Mouse (Mus musculus) megakaryocyte, embryonic 14.5 days (primary cell): ENCODE measurements at regions not wholly inside any gene's neighbourhood (a gene's known extent, or its start where the extent isn't known, plus 50 kb on each side); places are given as distances from the start of the nearest gene placed in this dataset.

Experiments
- H3K27me3 ChIP-seq: replicated peaks from 2 replicates; pipeline ENCODE3; 2012; ENCODE audit warnings: inconsistent platforms
- H3K36me3 ChIP-seq: replicated peaks from 2 replicates; pipeline ENCODE3; 2012; ENCODE audit warnings: low read length, inconsistent platforms, mixed read lengths
- H3K4me1 ChIP-seq: 2 replicates; pipeline ENCODE4 v1.6.1; 2012; ENCODE audit warnings: inconsistent platforms
- H3K4me3 ChIP-seq: replicated peaks from 2 replicates; pipeline ENCODE3; 2012; ENCODE audit warnings: moderate library complexity, mild to moderate bottlenecking, inconsistent platforms
- H3K9me3 ChIP-seq: 2 replicates; pipeline ENCODE4 v1.6.1; 2012; ENCODE audit warnings: inconsistent platforms
- FLI1 ChIP-seq: IDR thresholded peaks from 2 replicates; pipeline ENCODE4 v1.6.1; 2012; ENCODE audit warnings: low read length, inconsistent platforms, mixed read lengths
- GATA1 ChIP-seq: IDR thresholded peaks from 3 replicates; pipeline ENCODE4 v1.6.1; 2012; ENCODE audit warnings: mixed read lengths, low read length, inconsistent platforms, borderline replicate concordance

DNA sequence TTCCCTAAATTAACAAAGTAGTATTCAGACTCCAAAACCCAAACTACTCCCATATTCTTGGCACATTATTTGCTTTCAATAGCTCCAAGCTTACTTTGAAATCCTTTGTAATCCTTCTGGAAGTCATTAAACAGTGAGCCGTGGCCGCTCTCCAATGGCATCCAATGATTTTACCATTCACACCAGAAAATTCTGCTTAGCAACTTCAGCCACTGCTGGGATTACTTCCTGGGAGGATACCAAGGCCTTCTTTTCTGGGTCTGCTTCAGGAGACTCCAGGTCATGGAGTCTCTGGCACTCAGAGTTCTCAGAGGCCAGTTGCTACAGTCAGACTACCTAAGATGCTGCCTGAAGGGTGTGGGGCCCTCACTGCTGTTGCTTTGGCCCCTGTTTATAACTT is 147.7 kb upstream of the Akirin2 start:
- H3K27me3 ChIP-seq: no peaks in the 10 kb centered on the region
- H3K9me3 ChIP-seq: peaks cover 14% of the 10 kb centered on the region; the same call in 1 of the 2 replicates
- H3K4me3 ChIP-seq: no peak overlapping the region
- no peaks in the 10 kb centered on the region for H3K36me3 ChIP-seq
- TF ChIP-seq FLI1 (no peak), GATA1 (no peak)
- no peaks in the 10 kb centered on the region for H3K4me1 ChIP-seq

DNA sequence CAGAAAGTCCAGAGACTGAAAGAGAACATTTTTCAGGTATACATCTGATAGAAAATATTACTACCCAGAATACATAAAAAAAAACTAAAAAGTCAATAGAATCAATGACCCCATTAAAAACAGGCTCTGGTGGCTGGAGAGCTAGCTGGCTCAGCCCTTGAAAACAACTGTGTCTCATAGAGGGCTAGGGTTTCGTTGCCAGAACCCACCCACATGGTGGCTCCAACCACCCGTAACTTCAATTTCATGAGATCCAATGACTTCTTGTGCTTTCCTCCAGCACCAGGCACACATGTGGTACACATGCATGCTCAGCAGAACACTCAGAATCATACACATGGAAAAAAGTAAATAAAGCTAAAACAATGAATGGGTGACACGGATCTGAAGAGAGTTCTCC is 143.6 kb upstream of the Akirin2 start:
- Histone ChIP-seq H3K27me3 (no peaks in the 10 kb centered on the region), H3K4me1 (0 out of 2 replicates have a peak, but pooled peaks cover 4% of the 10 kb centered on the region), H3K36me3 (no peaks in the 10 kb centered on the region), H3K9me3 (peaks cover 14% of the 10 kb centered on the region; the same call in 1 of the 2 replicates), H3K4me3 (no peak overlapping the region)
- TF ChIP-seq GATA1: no peak
- TF ChIP-seq FLI1: no peak

DNA sequence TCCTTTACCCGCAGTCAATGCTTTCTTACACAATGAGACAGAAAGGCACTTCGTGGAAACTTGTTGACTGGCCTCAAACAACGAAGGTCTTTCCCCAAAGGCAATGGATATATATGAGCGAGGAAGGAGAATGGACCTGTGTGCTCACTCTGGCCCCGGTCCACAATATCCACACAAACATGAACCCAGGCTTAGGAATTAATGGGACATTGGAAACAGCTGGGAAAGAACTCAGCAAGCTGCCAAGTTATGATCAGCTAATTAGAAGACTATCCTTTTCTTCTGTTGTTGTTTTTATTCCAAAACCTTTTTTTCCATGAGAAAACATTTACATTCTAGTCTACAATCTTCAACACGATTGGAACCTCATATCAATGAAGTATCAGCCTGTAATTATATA is 129.8 kb upstream of the Akirin2 start:
- H3K4me3 ChIP-seq: no peak overlapping the region
- H3K4me1 ChIP-seq: peaks cover 17% of the 10 kb centered on the region
- H3K27me3 ChIP-seq: no peaks in the 10 kb centered on the region
- no peaks in the 10 kb centered on the region for H3K36me3 ChIP-seq
- TF ChIP-seq FLI1 (no peak), GATA1 (no peak)
- H3K9me3 ChIP-seq: peaks cover 20% of the 10 kb centered on the region

DNA sequence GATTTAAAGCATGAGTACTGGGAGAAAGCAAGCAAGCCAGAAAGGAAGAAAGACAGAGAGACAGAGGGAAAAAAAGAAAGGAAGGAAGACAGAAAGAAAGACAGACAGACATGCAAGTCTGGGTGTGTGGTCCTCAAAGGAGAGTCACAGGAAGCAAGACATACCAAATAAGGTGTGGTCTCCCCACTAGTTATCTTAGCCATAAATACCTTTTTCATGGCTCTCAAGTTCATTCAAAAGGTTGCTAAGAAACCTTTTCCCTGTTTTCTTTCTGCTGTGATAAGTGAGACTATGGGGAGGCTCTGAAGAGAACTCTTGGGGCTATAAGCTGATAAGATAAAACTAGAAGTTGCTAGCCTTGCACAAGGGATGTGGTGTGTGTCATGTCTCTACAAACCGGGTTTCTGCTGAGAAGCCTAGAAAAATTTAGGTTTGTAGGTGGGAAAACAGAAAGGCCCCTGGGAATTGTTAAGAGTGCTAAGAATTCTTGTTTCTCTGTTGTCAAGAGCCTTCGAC is 126.5 kb upstream of the Akirin2 start:
- TF ChIP-seq GATA1 (no peak), FLI1 (no peak)
- H3K36me3 ChIP-seq: no peaks in the 10 kb centered on the region
- no peak overlapping the region for H3K4me3 ChIP-seq
- H3K9me3 ChIP-seq: no peaks in the 10 kb centered on the region
- peaks cover 24% of the 10 kb centered on the region for H3K4me1 ChIP-seq
- H3K27me3 ChIP-seq: no peaks in the 10 kb centered on the region

DNA sequence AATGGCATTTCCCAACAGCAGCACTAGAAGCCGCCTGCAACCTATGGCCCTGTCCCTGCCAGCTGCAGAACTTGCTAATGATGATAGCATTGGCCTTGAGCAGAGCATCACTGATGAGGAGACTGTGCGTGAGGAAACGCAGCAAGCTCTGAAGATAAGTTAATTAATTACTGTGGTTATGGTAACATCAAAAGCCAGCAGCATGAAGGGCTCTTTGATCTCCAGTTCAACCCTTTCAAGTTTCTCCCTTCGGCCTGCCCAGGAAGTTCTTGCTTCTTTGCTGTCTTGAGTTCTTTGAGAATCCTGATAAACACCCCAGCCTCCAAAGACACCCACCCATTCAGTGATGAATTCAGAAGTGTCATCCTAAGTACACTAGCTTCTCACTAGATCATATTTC is 121.7 kb upstream of the Akirin2 start:
- TF ChIP-seq GATA1 (no peak), FLI1 (no peak)
- Histone ChIP-seq H3K36me3 (no peaks in the 10 kb centered on the region), H3K4me1 (peaks cover 39% of the 10 kb centered on the region), H3K9me3 (no peaks in the 10 kb centered on the region), H3K4me3 (no peak overlapping the region), H3K27me3 (no peaks in the 10 kb centered on the region)

DNA sequence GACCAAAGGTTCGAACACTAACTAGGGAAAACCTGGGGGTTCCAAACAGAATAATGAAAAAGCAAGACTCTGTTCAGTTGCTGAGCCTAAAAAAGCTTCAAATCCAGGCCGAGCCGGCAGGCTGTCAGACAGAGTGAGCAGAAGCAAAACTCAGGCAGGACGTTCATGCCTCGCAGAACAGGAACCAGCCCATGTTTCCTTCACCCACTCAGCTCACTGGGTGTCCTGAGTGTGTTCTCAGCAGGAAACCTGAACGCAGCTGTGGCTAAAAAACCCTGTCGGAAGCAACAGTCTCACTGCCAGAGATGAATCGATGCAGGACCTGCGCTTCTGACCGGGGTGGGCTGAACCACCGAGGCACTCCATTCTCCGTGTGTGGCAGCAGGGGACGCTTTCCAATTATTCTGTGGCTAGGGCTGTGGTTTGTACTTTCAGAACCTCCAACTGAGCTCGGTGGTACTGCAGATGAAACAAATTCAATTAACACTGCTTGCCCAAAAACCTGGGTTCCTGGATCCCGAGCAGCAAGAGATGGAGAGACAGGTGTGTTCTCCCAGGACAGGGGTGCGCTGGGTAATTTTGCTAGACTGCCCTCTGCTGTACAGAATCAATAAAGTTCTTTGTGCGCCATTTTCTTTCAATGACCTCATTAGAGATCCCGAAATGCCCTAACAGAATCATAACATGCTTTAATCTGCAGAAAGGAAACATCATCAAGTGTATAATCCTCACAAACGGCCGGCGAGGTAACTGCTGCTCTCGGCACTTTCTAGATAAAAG is 121.1 kb upstream of the Akirin2 start:
- Histone ChIP-seq H3K4me3 (peak overlapping the region; percentile 83), H3K36me3 (no peaks in the 10 kb centered on the region)
- no peak for TF ChIP-seq FLI1
- TF ChIP-seq GATA1: no peak

DNA sequence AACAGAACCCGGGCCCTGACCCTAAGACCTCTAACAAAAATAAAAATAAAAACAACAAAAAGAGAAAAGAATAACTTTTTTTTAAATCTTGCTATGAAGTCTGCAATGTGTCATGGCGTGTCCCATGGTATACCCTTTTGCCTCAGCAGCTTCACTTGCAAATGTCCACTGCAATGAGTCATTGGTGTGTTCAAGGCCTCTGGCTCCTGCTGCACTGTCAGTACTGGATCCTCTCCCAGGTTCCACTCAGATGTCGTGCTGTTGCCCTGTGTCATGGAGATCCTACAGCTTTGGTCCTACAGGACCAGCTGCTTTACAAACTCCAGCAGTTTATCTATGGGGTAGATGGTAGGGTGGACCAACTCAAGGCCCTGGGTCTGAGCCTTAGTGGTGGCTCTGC is 113.4 kb upstream of the Akirin2 start:
- peaks cover 5% of the 10 kb centered on the region for H3K27me3 ChIP-seq
- no peak for TF ChIP-seq FLI1
- no peak for TF ChIP-seq GATA1

More for the DNA sequence above, 121.1 kb upstream of the Akirin2 start:
- Histone ChIP-seq H3K27me3 (no peaks in the 10 kb centered on the region), H3K4me1 (peaks cover 34% of the 10 kb centered on the region), H3K9me3 (no peaks in the 10 kb centered on the region)

DNA sequence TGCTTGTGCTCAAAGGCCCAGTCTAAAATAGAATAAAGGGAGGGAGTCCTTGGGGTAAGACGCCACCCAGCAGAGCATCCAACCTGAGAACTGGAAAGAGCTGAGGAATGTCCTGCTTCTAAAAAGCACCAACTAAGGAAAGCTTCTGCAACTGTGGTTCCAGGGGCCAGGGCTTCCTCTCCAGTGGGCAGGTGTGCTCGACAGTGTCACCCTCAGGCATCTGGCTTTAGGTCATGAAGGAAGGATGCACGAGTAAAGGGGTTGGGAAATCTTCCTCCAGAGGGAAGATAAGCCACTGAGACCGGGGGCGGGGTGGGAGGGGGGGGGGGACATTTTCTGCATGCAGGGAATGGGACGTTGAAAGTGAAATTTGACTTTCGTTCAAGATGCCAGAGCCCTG is 101.2 kb upstream of the Akirin2 start:
- Histone ChIP-seq H3K27me3 (no peaks in the 10 kb centered on the region), H3K4me3 (no peak overlapping the region), H3K4me1 (peaks cover 14% of the 10 kb centered on the region), H3K9me3 (no peaks in the 10 kb centered on the region), H3K36me3 (no peaks in the 10 kb centered on the region)
- TF ChIP-seq GATA1 (no peak), FLI1 (no peak)

More for the DNA sequence above, 113.4 kb upstream of the Akirin2 start:
- Histone ChIP-seq H3K4me3 (no peak overlapping the region), H3K36me3 (no peaks in the 10 kb centered on the region), H3K4me1 (peaks cover 15% of the 10 kb centered on the region), H3K9me3 (peaks cover 6% of the 10 kb centered on the region; the same call in 1 of the 2 replicates)

DNA sequence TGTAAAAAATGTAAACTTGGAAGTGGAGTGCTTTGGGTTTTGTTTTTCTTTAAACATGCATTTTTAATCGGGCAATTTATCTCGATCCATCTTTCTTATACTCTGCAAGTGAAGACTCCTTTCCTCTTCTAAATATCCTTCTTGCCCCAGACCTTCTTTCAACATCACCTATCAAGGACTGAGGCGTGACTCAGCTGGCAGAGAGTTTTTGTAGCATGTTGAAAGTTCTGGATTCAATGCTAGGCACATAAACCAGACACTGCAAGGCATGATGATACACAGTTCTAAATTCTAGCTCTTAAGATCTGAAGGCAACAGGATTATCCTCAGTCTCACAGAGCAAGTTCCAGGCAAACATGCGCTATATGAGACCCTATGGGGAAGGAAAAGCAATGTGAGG is 88.1 kb upstream of the Akirin2 start:
- Histone ChIP-seq H3K4me3 (no peak overlapping the region), H3K36me3 (peaks cover 2% of the 10 kb centered on the region), H3K9me3 (peaks cover 14% of the 10 kb centered on the region; the same call in 1 of the 2 replicates), H3K27me3 (no peaks in the 10 kb centered on the region), H3K4me1 (peaks cover 59% of the 10 kb centered on the region)
- TF ChIP-seq GATA1: no peak
- no peak for TF ChIP-seq FLI1

DNA sequence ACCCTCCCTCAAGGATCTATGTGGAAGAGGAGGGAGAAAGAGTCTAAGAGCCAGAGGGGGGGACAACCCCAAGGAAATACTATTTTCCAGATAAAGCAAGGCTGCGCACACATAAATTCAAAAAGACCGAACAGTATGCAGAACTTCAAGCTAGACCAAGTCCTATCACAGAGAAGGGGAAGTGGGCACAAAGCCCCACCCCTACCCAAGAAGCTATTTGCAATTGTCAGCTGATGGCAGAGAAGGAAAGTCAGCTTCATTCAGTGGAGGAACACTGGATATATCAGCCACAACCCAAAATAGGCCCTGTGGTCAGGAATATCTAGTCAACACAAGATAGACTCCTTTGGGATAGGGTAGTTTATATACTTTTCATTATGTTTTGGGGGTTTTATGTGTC is 84.9 kb upstream of the Akirin2 start:
- Histone ChIP-seq H3K9me3 (peaks cover 14% of the 10 kb centered on the region; the same call in 1 of the 2 replicates), H3K27me3 (no peaks in the 10 kb centered on the region), H3K4me1 (peaks cover 55% of the 10 kb centered on the region), H3K36me3 (peaks cover 2% of the 10 kb centered on the region), H3K4me3 (peak overlapping the region; percentile 21)
- TF ChIP-seq FLI1: no peak
- TF ChIP-seq GATA1: no peak
